Mouse (Mus musculus) neutrophil, adult 83 days (primary cell): ENCODE data around the gene Nxt2. TPM values are rescaled to one million over a fixed set of nuclear protein-coding genes. Genes with fewer than 3 reads are reported as not detected.

Source experiments
- total RNA-seq, 2 experiments: library from RNA; stranded (reverse); gene quantifications; one replicate each; pipeline ENCODE4 v1.2.4; 2023

The Nxt2 gene
- 10 to 100 TPM; 10.9 to 19.0 TPM for total RNA-seq

GRCm38 (mm10) chrX:142226542-142226941, at the start of gene Nxt2:
Nxt2 (plus strand) TSS chrX:142226770.

GRCm38 (mm10) chrX:142196831-142197230, 29.7 kb upstream of the Nxt2 start, which contains the start of gene Gucy2f:
Gucy2f (minus strand) TSS chrX:142196931.

Other genes starting within 250 kb of the Nxt2 start
- under 1 TPM in 1 of 2 experiments, not detected in 1; 0.09 TPM for gene Gucy2f, start 29.8 kb upstream of the Nxt2 start, total RNA-seq
- not detected for gene Kcne1l, start 79.5 kb downstream of the Nxt2 start, total RNA-seq
- gene Acsl4, start 163.8 kb downstream of the Nxt2 start, total RNA-seq = 10 to 100 TPM; 14.0 to 15.6 TPM